Mouse (Mus musculus) liver (tissue): ENCODE measurements at regions not wholly inside any gene's neighbourhood (a gene's known extent, or its start where the extent isn't known, plus 50 kb on each side); places are given as distances from the start of the nearest gene placed in this dataset.

Experiments
- DNase-seq: peaks from one replicate; pipeline ENCODE4 v3.0.0-alpha.2; 2020; ENCODE audit warnings: mixed read lengths

DNA sequence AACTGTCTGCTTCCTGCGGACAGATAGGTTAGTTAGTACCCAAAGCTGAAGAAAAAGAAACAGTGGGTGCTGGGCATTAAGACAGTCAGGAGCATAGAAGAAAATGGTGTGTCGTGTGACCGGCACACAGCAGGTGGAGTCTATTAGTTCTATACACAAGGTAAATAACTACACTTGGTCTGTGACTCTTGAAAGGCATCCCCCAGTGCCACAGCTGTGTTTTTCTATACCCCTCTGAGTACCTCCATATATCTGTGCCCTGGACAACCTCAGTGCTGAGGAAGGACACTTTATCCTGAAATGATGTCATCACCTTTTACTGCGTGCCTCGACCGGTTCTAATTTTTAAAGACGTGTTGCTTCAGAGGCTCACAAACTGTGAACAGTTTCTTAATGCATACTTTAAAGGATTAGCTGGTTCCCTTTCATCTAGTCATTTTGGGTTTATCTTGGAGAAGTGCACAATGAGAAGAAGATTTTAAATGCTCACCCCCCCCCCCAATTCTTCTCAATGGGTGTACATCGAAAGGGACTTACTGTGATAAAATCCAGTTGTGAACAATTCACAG lies 666.1 kb downstream of the Pkhd1 start:
- DNase-seq = no peak

DNA sequence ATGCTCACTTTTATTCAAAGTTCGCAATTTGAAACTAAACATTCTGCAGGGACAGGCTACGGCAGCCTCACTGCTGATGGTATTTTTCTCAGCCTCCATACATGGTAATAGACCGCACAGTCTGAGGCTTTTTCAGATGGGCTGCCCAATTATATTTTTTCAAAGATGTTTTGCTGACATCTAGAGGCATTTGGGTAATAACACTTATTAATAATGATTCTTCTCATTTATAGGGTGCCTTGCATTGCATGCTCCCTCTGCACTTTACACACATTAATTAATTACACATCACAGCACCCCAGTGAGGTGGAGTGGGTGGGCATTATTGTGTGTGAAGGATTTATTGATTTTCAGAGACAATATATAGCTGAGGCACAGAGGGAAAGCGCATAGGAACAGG lies 644.5 kb downstream of the Pkhd1 start:
- no peak for DNase-seq

DNA sequence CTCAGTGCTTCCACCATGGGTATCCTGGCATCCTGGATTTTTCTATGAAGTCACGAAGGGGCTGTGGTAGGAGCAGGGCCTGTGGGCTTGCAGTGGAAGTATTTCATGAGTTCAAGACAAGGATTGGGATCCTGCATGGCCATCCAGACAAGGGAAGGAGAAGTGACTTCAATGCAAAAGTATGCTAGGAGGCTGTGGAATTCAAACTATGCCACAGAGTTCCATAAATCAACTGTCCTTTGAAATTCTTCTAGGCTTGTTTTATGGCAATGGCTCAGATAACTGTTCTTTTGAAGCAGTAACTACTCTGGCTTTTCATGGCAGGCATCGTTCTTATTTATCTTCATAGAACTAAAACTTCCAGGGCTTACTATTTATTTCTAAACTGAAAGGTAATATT lies 643.9 kb downstream of the Pkhd1 start:
- no peak for DNase-seq

DNA sequence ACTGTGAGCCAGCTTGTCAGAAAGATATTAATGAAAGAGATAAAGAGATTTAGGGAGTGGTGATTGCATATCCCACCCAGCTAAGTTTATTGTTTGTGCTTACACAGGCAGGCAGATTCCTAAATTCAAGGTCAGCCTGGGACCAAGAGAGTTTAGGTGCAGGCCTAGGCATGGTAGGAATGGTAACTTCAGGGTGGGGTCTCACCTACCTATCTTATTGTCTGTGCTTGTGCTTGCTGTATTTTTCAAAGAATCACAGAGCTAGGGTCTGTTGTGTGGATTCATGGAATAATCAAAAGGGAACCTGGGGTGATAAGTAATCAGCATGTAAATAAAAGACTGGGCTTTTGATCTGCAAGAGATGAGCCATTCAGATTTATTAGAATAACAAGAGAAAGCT lies 642.4 kb downstream of the Pkhd1 start:
- no peak for DNase-seq

GRCm38 (mm10) chr1:19981189-19981588 lies 636.7 kb downstream of the Pkhd1 start:
- DNase-seq = no peak

GRCm38 (mm10) chr1:19982791-19983190 lies 635.1 kb downstream of the Pkhd1 start:
- DNase-seq = no peak

DNA sequence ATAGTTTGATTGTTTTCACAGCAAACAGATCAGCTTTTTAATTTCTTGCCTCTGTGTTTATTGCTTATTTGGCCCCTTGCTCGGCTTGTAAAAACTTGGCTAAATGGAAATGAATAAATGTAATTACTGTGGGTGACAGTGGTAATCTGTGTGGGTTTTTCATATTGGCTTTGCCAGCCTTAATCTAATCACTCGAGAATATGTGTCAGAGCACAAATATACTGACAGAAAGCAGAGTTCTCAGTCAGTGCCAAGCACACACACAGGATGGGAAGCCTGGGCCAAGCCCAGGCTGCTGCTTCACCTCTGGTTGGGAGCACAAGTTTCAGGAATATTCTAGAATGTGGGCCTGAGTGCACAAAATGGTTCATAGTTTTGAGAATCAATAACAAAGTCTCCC lies 634.4 kb downstream of the Pkhd1 start:
- DNase-seq = no peak

DNA sequence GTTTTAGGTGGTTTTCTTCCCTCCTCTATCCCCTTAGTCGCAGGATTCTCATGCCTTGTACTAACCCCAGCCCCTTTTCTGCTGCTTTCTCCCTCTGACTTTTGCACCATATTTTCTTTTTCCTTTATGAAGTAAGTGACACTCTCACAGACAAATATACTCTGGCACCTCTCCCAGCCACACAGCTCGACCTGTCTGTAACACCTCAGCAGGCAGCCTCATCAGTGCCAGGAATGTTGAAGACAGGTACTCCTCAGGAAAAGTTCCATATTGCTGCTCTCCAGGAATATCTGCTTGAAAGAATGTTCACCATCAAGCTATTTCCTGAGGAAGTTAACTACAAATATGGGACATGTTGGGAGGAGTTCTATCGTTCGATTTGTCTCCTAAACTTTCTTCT lies 627.9 kb downstream of the Pkhd1 start:
- no peak for DNase-seq
